Mouse (Mus musculus): ENCODE data around the gene Nkiras1.
"Not testable (repeated sequence)": the region's sequence is repeated elsewhere in the genome, so short reads cannot be mapped to it uniquely, and the experiment has no call there.

Nkiras1 gene

DNA sequence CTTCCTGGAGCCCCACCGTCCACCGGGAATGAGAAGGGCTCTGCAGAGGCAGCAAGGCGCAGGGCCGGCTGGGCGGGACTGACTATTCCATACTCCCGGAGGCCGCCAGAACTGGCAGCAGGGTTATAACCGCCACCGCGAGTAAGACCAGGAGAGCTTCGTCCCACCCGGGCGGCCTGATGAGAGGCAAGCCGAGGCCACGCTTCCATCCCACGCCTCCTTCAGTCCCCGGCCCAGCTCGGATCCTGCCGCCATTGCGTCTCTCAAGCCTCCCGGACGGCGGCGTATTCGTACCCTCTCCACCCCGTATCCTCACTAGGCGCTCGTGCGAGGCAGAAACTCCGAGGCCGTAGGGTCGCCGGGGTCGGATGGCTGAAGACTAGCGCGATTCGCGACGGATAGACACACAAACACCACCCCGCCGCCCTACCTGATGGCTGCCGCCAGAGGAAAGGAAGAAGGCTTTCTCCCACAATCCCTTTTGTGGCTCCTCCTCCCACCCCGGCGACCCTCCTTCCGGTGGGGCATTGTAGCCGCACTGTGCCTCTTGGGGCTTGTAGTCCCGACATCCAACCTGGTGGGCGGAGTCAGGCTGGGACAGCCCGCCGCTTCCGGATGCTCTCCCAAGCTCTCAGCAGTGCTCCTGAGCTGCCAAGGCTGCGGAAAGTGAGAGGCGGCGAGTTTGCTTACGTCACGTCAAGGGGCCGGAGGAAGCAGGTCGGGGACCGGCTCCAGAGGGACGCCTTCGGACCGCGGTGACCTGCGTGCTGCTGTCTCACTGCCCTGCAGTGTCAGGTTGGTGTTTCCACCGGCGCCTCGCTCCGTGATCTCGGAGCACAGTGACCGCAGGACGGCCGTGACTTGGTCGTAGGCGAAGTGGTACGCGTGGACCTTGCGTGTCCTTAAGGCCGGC lies at the start of gene Nkiras1, which contains the start of gene Rpl15:
TSS of gene Nkiras1 (plus strand) at position 608 of the 913 bp plus-strand sequence.
TSS of gene Rpl15 (minus strand) at position 863 of the 913 bp plus-strand sequence.
- DNase-seq (ENCODE audit: low read depth) = peak; percentile 98

DNA sequence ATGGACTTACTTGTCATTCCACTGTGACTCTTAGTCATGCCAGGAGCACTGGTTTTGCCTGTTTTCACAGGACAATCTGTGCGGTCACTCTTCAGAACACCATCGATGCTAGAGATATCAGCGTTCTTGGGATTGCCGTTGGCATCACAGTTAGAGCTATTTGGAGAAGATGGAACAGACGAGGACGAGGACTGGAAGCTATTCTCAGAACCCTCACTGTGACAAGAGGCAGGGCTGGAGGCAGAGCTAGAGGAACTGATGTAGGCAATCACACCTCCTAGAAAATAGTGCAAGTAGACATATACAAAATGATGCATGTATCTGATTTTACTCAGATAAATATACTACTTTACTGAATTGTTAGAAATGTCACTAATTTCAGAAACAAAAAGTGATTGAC lies 49.0 kb upstream of the Nkiras1 start:
- DNase-seq (ENCODE audit: low read depth) = no peak

DNA sequence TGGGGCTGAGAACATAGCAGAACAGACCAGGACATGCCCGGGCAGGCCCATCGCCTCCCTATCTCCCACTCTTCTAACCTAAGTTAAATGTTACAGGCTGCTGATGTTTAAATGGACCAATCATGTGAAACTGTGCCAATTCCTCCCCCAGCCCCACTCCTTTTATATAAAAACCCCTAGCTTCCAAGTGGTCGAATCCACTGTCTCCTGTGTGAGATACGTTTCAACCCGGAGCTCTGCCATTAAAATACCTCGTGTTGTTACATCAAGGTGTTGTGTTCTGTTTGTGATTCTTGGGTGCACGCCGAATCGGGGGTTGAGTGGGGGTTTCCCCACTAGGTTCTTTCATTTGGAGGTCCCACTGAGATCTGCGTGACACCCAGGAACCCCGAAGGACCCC lies 45.5 kb upstream of the Nkiras1 start:
- not testable (repeated sequence) for DNase-seq (ENCODE audit: low read depth)

DNA sequence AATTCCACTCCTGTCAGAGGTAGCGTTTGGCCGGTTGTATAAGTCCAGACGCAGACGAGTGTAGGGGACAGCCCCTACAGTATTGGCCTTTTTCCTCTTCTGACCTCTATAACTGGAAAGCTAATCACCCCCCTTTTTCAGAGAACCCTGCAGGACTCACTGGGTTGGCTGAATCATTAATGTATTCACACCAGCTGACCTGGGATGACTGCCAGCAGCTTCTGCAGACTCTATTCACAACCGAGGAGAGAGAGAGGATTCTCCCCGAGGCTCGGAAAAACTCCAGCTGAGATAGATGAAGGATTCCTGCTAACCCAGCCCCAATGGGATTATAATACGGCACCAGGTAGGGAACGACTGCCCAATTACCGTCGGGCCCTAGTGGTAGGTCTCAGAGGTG lies 44.8 kb upstream of the Nkiras1 start:
- DNase-seq (ENCODE audit: low read depth) = not testable (repeated sequence)

DNA sequence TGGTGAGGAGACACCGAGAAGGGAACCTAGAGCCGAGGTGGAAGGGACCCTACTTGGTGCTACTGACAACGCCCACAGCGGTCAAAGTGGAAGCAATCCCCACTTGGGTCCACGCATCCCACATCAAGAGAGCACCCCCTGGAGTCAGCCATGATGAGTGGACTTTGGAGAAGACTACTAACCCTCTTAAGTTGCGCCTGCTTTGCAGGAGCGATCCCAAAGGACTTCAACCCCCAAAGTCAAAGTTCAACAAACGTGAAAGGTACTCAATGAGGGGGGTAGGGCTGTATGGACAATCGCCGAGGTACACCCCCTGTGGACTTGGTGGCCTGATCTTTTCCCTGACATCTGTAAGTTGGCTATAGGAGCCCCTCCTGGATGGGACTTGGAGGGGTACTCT lies 41.2 kb upstream of the Nkiras1 start:
- not testable (repeated sequence) for DNase-seq (ENCODE audit: low read depth)

DNA sequence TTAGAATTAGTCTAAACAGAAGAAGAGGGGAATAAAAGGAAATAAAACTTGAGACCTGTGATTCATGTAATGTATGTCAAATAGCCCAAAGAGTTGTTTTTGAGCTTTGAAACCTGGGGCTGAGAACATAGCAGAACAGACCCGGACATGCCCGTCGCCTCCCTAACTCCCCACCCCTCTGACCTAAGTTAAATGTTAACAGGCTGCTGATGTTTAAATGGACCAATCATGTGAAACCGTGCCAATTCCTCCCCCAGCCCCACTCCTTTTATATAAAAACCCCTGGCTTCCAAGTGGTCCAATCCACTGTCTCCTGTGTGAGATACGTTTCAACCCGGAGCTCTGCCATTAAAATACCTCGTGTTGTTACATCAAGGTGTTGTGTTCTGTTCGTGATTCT lies 39.1 kb upstream of the Nkiras1 start:
- not testable (repeated sequence) for DNase-seq (ENCODE audit: low read depth)

DNA sequence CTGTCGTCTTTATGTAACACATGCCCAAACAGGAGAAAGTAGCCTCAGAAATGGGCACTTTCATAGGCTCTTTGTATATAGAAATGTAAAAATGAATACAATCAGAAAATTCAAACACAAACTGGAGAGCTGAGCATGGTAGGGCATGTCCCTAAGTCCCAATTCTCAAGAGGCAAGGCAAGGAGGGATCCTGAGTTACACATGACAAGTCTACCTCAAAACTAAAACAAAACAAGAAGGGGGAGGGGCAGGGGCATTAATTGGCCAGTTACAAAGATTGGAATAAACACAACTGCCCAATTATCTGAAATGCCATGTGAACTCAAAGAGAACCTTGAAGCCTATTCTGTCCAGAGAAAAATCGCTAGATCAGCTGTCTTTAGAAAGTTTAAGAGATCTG lies 37.9 kb upstream of the Nkiras1 start:
- no peak for DNase-seq (ENCODE audit: low read depth)

DNA sequence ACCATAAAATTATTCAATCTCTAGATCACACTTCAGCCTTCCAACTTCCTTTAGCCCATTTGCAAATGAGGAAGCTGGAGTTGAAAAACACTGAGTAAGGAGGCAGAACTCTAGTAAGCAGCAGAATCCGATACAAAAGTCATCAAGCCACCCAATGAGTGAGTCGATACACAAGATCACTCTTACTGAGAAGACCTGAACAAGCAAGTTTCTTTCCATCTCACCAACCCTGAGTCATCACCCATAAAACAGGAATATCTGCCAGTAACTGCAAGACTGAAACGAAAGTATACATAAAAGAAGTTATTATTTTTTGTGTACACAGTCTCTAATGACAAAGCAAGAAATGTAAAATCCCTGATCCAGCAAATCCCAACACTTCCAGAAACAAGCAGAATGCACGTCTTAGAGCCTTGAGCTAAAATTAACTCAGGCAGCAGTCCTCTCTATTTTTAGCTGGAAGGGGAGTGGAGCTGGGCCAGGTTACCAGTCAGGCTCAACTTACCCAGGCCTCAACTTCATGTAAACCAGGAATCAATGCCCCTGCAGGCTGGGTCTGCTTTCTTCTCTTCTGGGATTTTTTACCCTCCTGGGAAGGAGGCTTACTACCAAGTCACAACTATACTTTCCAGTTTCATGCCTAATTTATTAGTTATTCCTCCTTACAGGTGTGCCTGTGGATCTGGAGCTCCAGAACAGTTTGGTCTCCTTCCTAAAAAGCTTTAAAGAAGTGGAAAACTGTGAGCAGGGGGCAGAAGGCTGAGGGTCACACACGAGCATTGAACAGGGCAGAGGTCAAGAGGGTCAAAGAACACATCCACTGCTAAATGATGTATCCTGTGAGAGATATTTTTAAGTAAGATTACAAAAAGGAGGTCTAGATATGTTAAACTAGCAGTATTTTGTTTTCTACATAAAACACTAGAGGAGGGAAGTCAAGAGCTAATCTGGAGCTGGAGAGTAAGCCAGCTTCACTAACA lies 36.7 kb upstream of the Nkiras1 start:
- DNase-seq (ENCODE audit: low read depth) = no peak

DNA sequence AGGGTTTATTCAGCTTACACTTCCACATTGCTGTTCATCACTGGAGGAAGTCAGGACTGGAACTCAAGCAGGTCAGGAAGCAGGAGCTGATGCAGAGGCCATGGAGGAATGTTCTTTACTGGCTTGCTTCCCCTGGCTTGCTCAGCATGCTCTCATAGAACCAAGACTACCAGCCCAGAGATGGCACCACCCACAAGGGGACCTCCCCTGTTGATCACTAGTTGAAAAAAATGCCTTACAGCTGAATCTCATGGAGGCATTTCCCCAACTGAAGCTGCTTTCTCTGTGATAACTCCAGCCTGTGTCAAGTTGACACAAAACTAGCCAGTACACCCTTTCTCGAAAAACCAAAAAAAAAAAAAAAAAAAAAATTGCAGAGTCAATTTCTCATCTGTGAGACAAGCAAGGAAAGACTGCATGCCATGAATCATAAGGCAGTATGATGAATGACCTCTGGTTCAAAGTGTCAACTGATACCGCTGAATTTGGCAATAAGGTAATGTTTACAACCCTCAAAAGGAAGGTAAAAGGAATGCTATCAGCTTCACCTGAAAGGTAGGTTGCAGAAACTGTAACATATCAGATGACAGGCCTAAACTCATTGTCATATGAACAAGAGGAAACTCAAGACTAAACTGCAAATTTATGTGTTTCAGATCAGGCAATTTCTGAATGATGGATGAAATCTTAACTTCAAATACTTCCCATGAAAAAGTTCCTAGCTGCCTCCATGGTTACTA lies 34.3 kb upstream of the Nkiras1 start:
- not testable (repeated sequence) for DNase-seq (ENCODE audit: low read depth)

DNA sequence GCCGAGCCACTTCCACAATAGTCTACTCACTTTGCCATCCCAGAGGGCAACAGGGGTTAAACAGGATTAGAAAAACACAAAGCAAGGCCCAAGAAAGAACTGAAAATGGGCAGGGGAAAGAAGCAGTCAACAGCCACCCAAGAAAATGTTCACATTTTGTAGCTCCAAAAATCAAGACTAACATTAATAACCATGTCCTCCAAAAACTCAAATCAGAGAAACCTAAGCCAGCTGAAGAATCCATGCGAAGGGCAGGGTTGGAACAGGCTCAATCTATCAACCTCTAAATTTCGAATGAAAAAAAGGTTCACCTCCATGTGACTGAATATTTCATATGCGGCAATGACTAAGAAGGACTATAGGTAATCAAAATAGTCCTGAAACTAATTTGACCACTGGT lies 33.6 kb upstream of the Nkiras1 start:
- no peak for DNase-seq (ENCODE audit: low read depth)

DNA sequence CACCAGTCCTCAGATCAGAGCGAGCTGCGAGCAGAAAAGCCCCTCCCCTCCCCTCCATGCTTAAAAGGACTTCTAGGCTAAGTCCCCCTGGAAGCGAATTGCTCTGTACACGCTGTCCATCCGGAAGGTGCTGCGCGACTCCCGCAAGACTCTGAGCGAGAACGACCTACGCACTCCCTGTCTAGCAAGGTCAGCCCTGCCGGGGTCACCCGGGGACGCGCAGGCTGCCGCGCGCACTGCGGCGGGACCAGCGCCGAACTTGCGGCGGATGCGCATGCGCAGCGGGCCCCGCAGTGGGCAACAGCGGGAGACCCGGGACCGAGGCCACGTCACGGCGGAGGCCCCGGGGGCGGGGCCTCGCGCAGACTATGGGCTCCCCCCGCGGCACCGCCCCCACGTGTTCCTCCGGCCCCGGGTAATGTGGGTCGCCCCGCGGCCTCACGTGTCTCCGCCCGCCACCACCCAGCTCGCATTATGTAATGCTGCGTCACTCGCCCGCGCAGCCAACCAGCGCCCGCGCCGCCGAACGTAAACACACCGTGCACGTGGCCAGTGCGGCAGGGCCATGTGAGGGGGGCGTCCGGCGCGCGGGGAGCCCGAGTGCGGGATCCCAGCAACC lies 32.7 kb upstream of the Nkiras1 start:
- DNase-seq (ENCODE audit: low read depth) = peak; percentile 83

DNA sequence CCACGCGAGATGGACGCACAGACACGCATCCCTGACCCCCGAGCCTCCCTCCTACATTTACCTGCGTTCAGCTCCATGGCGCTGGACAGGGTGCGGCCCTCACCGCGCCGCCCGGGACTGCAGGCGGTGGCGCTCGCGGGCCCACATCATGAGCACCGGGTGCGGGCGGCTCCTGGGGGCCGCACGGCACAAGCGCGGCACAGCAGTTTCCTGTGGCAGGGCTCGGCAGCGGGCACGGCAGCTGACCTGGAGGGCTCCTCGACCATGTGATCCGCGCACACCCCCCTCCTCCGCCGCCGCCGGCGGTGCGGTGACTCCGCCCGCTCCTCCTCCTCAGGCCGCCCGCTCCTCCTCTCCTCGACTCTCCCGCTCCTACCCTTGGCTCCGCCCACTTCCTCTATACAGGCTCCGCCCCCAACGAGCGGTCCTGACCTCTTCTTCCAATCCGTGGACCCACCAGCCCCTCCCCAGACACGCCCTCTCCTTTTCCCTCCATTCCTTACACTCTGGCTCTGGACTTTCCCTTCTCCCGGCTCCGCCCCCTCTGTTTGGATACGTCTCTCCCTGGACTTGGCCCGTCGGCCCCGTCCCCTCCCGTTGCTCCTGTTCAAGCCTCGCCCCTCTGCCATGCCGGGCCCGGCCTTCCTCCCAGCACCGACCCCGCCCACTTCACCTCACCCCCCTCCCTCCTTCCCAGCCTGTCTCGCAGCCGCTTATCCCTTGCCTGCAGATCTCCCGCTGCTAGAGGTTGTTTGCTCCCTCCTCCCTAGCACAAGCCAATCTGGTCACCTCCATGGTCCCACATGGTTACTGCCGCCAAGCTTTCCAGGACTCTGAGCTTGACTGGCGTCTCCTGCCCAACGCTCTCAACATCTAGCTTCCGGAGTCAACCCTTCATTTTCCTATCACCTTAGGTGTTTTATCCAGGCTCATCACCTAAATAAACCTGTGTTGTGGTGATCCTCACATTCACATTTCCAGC lies 31.9 kb upstream of the Nkiras1 start, which contains the start of gene Nr1d2:
TSS of gene Nr1d2 (minus strand) at position 378 of the 982 bp plus-strand sequence.
- DNase-seq (ENCODE audit: low read depth) = peak; percentile 96

DNA sequence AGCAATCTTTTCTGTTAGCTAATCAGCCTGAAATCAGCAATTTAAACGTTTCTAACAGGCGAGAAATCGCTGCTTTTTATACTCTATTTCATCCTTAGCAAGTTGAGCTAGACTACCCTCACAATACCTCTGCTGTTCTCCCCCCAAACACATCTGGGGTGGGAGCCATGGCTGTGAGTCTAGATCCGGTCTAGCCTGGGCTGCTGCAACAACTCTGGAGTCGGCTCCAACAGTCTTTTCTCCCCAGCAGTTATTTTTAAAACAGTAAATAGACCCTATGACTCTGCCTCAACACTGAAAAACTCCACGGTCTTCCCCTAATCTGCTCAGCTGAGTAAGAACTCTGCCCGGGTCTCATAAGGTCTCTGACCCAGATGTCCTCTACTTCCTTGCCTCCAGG lies 30.8 kb upstream of the Nkiras1 start:
- DNase-seq (ENCODE audit: low read depth) = no peak

DNA sequence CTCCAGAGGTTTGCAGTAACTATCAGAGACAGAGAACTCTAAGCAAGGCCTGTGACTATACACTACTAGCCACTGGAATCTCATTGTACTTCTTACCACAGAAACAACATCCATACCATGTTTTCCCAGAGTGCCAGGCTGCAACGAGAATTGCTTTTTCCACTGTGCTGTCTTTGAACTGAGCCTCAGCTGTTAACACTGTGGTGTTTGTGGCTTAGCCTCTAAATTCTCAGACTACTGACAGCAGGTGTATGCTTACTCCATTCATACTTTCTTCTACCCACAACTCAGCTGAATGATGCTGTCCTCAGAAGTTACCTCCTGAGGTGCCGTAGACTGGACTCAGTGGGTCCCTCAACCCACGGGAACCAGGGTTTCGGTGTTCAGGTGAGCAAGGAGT lies 29.1 kb upstream of the Nkiras1 start:
- DNase-seq (ENCODE audit: low read depth) = no peak

DNA sequence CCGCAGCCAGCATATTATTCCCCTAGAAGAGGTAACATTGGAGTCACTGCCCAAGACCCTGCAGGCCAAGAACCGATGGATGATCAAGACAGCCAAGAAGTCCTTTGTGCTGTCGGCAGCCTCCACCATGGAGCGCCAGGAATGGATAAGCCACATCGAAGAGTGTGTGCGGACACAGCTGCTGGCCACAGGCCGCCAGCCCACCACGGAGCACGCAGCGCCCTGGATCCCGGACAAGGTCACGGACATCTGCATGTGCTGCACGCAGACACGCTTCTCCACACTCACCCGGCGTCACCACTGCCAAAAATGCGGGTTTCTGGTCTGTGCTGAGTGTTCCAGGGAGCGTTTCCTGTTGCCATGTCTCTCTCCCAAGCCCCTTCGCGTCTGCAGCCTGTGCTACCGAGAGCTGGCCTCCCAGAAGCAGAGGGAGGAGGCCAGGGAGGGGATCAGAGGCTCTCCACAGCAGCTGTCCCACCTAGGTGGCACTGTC lies 28.3 kb upstream of the Nkiras1 start:
- no peak for DNase-seq (ENCODE audit: low read depth)

DNA sequence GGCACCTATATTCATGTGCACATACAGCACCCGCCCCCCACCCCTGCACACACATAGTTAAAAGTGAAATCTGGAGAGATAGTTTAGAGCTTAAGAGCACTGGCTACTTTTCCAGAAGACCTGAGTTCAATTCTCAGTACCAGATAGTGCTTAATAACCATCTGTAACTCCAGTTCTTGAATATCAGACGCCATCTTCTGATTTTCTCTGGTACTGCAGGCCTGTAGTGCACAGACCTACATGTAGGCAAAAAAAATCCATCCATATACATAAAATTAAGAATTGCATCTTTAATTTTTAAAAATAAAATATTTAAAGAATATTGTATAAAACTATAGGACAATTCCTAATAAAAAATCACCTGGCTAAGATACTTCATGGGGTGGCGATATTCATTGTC lies 9.7 kb upstream of the Nkiras1 start:
- no peak for DNase-seq (ENCODE audit: low read depth)

DNA sequence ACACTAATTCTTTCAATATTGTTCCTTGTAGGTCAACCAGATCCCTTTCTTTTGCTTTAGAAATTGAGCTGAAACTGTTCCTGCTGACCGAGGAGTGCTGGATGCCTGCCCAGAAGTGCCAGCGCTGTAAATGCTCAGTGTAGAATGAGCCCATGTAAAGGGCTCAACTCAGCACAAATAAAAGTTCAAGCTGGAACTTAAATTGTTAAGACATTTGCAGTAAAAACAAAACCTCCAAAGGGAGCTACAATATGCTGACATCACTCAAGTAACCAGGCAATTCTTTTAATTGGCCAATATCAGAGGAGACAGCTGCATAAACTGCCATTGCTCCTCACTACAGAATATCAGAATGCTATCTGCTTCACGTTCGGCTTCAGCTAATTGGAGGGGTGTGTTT lies 7.5 kb upstream of the Nkiras1 start:
- DNase-seq (ENCODE audit: low read depth) = no peak

DNA sequence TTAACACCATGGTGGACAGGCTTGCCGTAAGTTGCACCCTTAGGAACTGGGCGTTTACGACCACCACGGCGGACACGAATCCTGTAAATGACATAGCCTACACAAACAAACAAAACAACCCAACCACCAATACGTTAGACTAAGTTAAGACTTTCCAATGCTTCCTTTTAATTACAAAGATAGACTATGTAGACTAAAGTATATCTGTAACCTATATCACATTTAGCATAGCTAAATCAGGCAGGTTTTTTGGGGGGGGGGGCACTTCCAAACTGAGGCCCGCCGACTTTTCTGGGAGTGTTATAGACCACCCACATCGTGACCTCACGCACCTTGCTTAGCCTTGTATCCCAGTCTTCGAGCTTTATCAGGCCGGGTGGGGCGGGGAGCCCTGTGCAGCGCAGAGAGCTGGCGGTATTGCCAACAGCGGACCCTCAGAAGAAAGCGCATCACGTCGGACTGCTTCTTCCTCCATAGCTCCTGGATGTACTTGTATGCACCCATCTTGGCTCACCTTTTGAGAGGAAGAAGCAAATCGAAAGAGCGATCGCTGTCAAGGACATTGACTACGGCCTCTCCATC lies 898 bp upstream of the Nkiras1 start:
- not testable (repeated sequence) for DNase-seq (ENCODE audit: low read depth)

DNA sequence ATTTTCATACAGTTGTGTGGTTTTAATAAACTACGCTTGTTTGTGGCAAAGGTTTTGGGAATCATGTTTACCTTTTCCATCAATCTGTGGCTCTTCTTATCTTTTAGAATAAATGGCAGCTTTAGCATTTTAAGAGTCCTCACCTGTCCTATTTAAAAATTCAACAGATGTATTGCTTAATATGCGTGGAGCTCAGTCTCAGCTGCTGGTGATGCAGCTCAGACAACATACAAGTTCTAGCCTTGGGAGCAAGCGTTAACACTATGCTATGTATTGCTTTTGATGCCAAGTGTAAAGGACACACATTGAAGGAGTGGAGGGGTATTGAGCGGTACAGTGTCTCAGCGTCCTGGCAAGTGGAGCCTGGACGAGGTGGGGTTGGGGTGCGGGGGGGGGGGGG lies 730 bp downstream of the Nkiras1 start:
- DNase-seq (ENCODE audit: low read depth) = peak; percentile 27

DNA sequence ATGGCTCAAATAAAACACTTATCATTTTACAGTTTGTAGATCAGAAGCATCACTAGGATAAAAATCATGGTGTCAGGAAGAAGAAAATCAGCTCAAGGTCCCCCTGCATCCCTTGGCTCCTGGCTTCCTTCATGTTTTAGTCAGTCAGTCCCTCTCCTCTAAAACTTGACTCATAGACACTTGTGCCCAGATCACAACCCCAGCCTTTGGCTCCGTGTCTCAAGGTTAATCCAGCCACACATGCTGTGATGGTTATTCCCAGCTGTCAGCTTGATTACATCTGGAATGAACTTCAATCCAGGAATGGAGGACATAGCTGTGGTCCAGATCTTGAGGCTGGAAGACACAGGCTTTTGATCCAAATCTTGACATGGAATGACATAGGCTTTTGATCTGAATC lies 3.6 kb downstream of the Nkiras1 start:
- no peak for DNase-seq (ENCODE audit: low read depth)
